Mouse (Mus musculus): Measurements from ENCODE around the gene Apba1.
A peak's percentile ranks its signal among the peaks of the same experiment; 100 is the strongest.

Apba1 gene

GRCm38 (mm10) chr19:23930826-23931225, 172.1 kb downstream of the Apba1 start:
- DNase-seq (ENCODE audit: low read depth, low spot score): no peak

DNA sequence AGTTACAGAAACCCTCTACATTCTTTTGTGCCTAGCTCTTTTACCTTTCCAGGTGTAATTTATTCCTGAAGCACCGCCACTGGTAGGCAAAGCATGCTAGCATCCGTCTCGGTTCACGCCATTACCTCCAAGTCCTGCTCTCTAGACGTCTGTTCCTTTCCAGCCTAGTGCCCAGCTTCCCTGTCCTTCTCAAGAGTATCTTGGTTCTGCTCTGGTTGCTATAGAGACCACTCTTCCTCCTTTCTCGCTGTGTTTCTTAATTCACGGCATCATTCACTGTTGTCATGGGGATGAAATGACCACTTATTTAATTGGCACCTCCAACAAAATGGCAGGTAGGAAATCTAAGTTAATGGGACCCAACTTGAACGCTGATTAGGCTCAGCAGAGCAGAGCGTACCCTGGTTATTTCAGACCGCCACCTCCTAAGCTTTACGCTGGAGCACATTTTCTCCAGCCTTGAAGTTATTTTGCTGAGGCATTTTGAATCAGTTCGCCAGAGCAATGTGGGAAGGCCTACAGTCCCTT, 182.8 kb downstream of the Apba1 start:
- no peak for DNase-seq (ENCODE audit: low read depth, low spot score)

DNA sequence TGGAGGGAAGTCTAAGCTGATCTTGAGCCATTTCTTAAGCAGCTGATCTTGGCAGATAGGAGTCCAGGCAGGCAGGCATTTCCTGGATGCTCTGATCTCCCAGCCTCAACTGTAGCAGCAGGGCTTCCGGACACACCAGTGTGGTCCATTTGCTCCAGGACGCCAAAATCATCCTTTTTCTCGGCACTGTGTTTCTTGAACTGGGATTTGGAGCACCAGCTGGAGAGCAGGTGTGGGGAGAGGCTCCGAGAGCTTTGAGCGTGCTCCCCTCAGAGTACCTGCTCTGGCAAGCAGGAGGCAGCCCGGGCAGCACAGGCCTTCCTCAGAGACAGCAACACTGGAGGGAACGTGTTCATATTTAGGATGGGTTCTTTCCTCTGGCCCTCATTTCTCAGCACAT, 184.2 kb downstream of the Apba1 start:
- no peak for DNase-seq (ENCODE audit: low read depth, low spot score)

GRCm38 (mm10) chr19:23946026-23946685, 187.5 kb downstream of the Apba1 start:
- no peak for DNase-seq (ENCODE audit: low read depth, low spot score)

DNA sequence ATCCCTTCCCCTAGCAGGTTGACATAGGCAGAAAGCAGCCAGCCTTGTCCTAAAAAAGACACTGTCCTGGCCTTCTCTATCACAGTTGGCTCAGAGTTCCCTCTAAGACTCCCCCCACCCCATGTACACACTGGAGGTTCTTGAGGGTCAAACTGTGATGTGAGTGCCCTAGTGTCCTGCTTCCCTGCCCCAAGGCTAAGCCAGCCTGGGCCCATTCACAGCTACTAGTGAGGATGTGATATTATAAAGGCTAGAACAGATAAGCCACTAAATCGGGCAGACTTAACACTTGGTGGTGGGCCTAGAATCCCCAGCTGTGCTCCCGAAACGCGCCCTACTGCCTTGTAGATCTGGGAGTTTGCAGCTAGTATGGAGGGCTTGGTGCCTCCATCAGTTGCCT, 188.1 kb downstream of the Apba1 start:
- DNase-seq (ENCODE audit: low read depth, low spot score): no peak

- no peak for DNase-seq (ENCODE audit: low read depth, low spot score)
These were observed 189.2 kb downstream of the Apba1 start for GRCm38 (mm10) chr19:23947871-23948270.

GRCm38 (mm10) chr19:23948301-23949000, 189.8 kb downstream of the Apba1 start:
- no peak for DNase-seq (ENCODE audit: low read depth, low spot score)

DNA sequence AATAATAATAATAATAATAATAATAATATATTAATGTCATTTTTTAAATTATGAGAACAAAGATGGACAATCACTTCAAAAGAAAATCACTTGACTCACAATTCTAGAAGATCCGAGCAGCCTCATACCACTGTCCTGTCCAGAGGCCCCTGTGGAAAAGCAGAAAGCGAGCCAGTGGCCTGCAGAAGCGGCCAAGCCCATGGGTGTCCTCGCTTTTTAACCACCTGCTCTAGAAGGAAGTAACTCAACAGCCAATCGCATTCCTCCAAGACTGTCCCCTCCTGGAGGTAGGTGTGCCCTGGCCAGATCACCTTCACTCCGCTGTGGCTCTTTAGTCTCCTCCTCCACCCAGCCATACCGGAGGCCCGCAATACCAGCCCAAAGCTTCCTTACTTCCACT, 196.8 kb downstream of the Apba1 start:
- DNase-seq (ENCODE audit: low read depth, low spot score): no peak

DNA sequence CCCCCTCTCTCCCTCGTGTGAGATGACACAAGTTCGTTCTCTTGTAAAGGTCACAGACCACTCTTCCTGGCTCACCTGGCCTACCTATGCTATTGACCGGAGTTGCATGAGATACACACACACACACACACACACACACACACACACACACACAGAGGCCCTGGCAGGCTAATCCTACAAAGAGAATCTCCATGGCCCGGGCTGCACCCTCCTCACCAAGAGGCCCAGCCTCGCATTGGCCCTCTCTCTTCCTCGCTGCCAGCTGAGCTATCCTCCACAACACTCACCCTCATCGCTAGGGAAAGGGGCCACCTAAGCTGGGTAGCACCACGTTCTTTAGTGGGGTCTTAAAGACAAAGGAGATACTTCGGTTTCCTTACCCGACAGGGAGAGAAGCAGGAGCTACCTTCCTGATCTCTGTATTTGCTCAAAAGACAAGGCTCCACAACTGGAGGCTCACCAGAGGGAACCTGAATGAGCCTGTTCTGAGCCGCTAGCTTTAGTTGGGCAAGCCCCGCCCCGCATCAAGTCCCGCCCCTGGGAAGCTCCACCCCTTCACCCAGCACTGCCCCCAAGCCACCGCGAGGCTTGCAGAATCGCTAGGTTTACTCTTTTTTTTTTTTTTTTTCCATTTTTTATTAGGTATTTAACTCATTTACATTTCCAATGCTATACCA, 197.8 kb downstream of the Apba1 start:
- no peak for DNase-seq (ENCODE audit: low read depth, low spot score)

DNA sequence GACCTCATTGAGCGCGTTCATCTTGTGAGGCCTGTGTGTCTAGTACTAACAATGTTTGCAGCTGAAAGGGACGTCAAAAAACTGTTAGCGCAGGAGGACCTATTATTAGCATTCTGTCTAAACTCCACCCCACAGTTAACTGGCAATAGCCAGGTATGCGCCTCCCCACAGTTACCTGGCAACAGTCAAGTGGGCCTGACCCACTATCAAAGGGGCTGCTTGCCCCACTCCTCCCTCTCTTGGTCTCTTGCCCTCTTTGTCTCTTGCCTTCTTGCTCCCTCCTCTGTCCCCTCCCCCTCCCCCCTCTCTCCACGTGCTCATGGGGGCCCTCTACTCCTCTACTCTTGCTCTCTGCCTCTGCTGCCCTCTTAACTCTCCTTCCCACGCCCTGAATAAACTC, 198.9 kb downstream of the Apba1 start:
- no peak for DNase-seq (ENCODE audit: low read depth, low spot score)

GRCm38 (mm10) chr19:23958925-23959324, 200.2 kb downstream of the Apba1 start:
- DNase-seq (ENCODE audit: low read depth, low spot score): no peak

- DNase-seq (ENCODE audit: low read depth, low spot score): no peak
These were observed 201.2 kb downstream of the Apba1 start for GRCm38 (mm10) chr19:23959870-23960269.

GRCm38 (mm10) chr19:23960275-23960674, 201.6 kb downstream of the Apba1 start:
- DNase-seq (ENCODE audit: low read depth, low spot score): no peak

GRCm38 (mm10) chr19:23960831-23961447, 202.3 kb downstream of the Apba1 start:
- no peak for DNase-seq (ENCODE audit: low read depth, low spot score)

DNA sequence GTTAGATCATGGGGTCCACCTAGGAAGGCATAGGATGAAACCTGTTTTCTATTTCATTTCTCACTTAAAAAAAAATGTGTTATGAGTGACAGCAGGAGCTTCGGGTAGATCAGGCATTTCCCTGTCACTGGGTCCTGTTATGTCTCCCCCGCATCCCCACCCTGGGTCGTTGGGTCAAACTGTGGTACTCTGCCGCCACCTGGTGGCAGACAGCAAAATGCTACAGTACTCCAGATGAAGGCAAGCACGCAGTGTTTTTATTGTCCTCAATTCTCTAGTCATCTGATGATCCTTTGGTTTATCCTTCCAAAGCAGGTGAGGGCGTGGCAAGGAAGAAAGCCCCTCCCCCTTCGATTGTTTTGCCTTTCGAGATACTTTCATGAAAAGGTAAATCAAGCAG, 202.8 kb downstream of the Apba1 start:
- DNase-seq (ENCODE audit: low read depth, low spot score): peak; percentile 15

DNA sequence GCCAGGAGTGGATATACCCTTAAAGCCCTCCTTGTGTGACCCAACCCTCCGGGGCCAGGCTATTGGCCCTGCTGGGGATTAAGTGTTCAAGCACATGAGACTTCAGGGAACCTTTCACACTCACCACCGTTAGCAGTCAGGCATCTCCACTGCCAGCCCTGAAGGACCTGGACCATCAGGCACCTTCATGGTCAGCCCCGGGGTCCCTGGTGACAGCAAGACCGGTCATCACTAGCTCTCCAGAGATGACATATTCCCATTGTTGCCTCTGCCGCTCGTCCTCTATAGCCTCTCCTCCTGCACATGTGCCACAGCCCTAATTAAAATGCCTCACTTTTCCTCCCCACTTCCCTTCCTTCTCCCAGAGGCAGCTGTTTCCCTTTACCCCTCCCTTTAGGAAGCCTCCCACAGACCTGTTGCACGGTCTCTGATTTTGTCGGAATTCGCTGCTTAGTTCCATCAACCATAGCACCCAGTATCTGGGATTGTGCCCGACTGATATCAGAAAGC, 205.8 kb downstream of the Apba1 start:
- no peak for DNase-seq (ENCODE audit: low read depth, low spot score)

DNA sequence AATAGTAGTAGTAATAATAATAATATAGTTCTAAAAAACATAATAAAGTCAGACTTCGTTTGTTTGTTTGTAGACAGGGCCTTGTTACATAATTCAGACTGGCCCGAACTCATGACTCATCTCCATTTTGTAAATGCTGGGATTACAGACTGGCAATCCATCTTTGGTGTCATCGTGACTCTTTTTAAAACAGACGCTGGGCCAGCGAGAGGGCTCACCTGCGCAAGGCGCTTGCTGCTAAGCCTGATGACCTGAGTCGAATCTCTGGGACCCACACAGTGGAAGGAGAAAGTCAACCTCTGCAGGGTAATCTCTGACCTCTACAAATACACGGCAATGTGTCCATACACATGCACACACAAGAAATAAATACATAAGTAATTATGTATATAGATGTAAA, 207.7 kb downstream of the Apba1 start:
- no peak for DNase-seq (ENCODE audit: low read depth, low spot score)

GRCm38 (mm10) chr19:23967156-23967555, 208.5 kb downstream of the Apba1 start:
- DNase-seq (ENCODE audit: low read depth, low spot score): no peak

DNA sequence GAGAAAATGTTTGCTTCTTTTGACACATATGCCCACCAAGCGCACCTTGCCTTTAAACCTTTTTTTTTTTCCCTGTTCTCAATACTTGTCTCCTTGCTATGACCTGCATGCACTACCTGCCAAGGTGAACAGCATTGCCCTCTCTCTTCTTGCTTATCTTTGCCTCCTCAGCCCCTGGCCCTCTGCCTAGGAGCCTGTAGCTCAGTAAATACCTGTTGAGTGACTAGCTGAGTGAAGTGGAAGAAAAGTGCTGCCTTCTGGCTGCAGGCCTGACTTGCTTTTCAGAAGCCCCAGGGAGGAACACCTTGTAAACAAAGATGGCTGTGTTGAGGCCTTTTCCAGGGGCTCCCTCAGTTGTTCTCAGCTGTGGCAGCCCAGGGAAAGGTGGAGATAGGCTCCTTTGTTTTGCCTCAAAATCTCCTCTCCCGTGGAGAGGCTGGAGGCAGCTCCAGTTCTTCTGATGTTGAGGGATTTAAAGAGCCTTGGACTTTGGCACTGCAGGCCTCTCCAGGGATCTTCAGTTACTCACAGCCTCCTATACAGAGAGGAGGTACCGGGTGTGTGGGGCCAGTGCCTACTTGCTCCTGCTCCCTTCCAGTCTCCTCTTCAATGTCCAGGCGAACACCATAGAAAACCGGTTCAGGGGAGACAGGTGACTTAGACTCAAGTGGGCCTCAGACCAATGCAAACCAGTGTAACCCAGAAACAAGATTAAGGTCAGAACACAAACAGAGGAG, 209.6 kb downstream of the Apba1 start:
- no peak for DNase-seq (ENCODE audit: low read depth, low spot score)

DNA sequence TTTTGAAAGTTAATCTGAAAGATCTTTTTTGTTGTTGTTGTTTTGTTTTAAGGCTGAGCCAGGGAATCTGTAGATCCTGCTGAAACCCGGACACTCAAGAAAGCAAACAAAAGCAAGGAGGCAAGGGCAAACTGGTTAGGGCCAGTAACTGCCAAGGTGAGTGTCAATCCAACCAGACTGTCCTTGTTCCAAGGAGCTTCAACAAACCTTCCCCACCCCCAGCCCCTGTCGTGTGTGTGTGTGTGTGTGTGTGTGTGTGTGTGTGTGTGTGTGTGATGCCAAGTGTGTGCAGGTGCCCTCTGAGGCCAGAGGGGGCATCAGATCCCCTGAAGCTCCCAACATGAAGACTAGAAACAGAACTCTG, 210.2 kb downstream of the Apba1 start:
- DNase-seq (ENCODE audit: low read depth, low spot score): no peak

- no peak for DNase-seq (ENCODE audit: low read depth, low spot score)
These were observed 211.7 kb downstream of the Apba1 start for GRCm38 (mm10) chr19:23970374-23970773.
